Mouse (Mus musculus): ENCODE measurements around the gene Zfp281.

Gene Zfp281

GRCm38 (mm10) chr1:136624146-136625018 lies at the start of gene Zfp281:
Zfp281 (plus strand) TSS chr1:136624901.
- DNase-seq: peak; percentile 95 to 96

- no peak for DNase-seq
These were observed 46.6 kb upstream of the Zfp281 start for GRCm38 (mm10) chr1:136577890-136578663.

- DNase-seq: peak; percentile 39
These were observed 45.3 kb upstream of the Zfp281 start for GRCm38 (mm10) chr1:136579360-136579759.

GRCm38 (mm10) chr1:136580266-136580665 lies 44.4 kb upstream of the Zfp281 start:
- peak in 1 of 2 experiments; percentile 30 for DNase-seq

GRCm38 (mm10) chr1:136581841-136582240 lies 42.9 kb upstream of the Zfp281 start:
- no peak for DNase-seq

- DNase-seq: no peak
These were observed 36.8 kb upstream of the Zfp281 start for GRCm38 (mm10) chr1:136587761-136588405.

- DNase-seq: no peak
These were observed 35.8 kb upstream of the Zfp281 start for GRCm38 (mm10) chr1:136588908-136589307.

GRCm38 (mm10) chr1:136592741-136593140 lies 32.0 kb upstream of the Zfp281 start:
- DNase-seq: no peak

GRCm38 (mm10) chr1:136594235-136594850 lies 30.4 kb upstream of the Zfp281 start:
- no peak for DNase-seq

GRCm38 (mm10) chr1:136596821-136597220 lies 27.9 kb upstream of the Zfp281 start:
- DNase-seq: no peak

GRCm38 (mm10) chr1:136598286-136598685 lies 26.4 kb upstream of the Zfp281 start:
- DNase-seq: no peak

- no peak for DNase-seq
These were observed 24.6 kb upstream of the Zfp281 start for GRCm38 (mm10) chr1:136600067-136600466.

GRCm38 (mm10) chr1:136600647-136601345 lies 23.9 kb upstream of the Zfp281 start:
- DNase-seq: no peak

- DNase-seq: no peak
These were observed 23.3 kb upstream of the Zfp281 start for GRCm38 (mm10) chr1:136601346-136601888.

- no peak for DNase-seq
These were observed 22.4 kb upstream of the Zfp281 start for GRCm38 (mm10) chr1:136602303-136602702.

- no peak for DNase-seq
These were observed 20.5 kb upstream of the Zfp281 start for GRCm38 (mm10) chr1:136604190-136604589.

- DNase-seq: no peak
These were observed 18.9 kb upstream of the Zfp281 start for GRCm38 (mm10) chr1:136605790-136606189.

GRCm38 (mm10) chr1:136606278-136606677 lies 18.4 kb upstream of the Zfp281 start:
- no peak for DNase-seq

GRCm38 (mm10) chr1:136608339-136609261 lies 16.1 kb upstream of the Zfp281 start:
- no peak for DNase-seq

GRCm38 (mm10) chr1:136611803-136612202 lies 12.9 kb upstream of the Zfp281 start:
- no peak for DNase-seq

- no peak for DNase-seq
These were observed 11.4 kb upstream of the Zfp281 start for GRCm38 (mm10) chr1:136613300-136613751.
